Mouse (Mus musculus) G1E (cell line): ENCODE data around the gene Usmg5.

Source experiments
- CTCF ChIP-seq: IDR thresholded peaks from 2 replicates; pipeline ENCODE4 v1.5.1; 2012; ENCODE audit warnings: low read depth, low read length, inconsistent platforms, mixed read lengths
- POLR2AphosphoS5 ChIP-seq: IDR thresholded peaks from 2 replicates; pipeline ENCODE4 v1.6.1; 2012; ENCODE audit warnings: low read depth, low read length, inconsistent platforms; ENCODE audit not compliant: insufficient replicate concordance
- TAL1 ChIP-seq: conservative IDR thresholded peaks from 2 replicates; pipeline ENCODE4 v1.6.1; 2012; ENCODE audit warnings: low read depth, low read length, inconsistent platforms, mixed read lengths

DNA sequence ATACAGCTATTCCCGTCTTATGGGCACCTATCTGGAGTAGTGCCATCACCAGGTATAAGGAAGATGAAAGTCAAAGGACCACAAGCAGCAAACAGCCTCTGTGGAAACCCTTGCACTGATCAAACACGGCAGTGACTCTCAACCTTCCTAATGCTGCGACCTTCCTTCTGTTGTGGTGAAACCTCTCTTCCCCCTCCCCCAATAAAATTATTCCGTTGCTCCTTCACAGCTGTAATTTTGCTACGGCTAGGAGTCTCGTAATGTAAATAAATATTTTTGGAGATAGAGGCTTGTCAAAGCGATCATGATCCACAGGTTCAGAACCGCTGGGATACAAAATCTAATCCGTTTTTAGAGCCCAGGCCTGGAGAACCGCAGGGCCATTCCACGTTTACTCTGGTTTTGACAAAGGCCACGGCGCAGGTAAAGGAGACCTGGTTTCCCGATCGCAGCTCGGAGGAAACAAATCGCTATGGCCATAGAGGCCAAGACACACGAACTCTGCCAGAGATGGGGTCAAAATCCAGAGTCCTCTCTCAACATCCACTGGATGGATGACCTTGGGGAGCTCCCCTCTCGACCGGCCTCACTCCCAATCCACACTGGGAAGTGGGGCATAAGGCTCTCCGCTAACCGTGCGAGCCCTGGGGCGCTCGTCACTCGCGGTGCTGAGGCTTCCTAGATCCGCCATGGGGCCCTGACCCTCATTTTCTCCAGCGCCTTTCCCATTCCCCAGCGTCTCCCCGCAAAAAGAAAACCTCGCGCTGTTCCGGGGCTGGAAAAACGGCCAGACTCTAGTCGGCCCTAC is 525 bp downstream of the Usmg5 start:
- no peak for TF ChIP-seq CTCF
- no peak for TF ChIP-seq TAL1
- no peak for TF ChIP-seq POLR2AphosphoS5
